Mouse (Mus musculus): ENCODE data around the gene Gm10644. TPM values are rescaled to one million over a fixed set of nuclear protein-coding genes. Genes with fewer than 3 reads are reported as not detected.
A peak's percentile ranks its signal among the peaks of the same experiment; 100 is the strongest.
"Not testable (repeated sequence)": the region's sequence is repeated elsewhere in the genome, so short reads cannot be mapped to it uniquely, and the experiment has no call there.

The Gm10644 gene
- total RNA-seq, 2 experiments from 2014 or later = 0.44 to 0.87 TPM

DNA sequence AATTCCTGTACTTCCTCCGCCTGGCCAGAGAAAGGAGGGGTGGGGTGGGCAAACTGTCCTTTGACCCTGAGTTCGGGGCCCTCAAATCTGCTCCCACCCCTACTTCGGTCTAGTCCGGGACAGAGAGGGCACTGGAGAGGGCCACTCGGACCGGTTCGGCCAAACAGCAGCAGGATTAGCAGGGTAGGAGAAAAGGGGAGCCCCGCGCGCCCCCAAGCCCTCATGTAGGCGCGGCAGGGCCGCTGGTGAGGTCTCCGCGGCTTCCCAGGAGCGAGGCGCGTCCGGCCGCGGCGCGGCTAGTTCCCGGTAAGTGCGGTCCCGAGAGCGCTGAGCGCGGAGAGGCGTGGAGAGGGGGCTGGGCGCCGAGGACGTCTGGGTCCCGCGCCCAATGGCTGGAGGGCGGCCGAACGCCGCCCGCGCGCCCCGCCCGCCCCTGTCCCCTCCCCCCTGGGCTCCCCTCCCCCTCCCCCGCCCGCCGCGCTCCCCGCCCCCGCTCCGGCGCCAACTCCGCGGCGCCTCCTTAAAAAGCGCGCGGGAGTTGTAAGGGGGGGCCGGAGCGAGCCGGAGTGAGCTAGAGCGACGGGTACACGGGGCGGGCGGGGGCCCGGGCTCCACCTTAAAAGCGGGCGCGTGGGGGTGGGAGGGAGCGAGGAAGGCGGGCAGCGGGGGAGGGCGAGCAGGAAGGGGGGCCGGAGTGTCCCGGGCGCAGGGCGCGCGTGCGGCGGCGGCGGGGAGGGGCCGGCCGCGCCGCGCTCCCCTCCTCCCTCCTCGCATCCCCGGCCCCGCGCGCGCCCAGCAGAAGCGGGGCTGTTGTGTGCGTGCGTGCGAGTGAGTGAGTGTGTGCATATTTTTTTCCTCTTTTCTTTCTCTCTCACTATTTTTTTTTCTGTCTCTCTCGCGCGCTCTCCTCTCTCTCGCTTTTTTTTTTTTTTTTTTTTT lies 41.8 kb upstream of the Gm10644 start:
- H3K4me3 ChIP-seq = peak overlapping the region; percentile 66
- DNase-seq (ENCODE audit: low spot score in 2 of 2) = peak; percentile 63 to 77
- H3K27ac ChIP-seq = peak overlapping the region; percentile 94
- no peak for TF ChIP-seq CTCF (conservative IDR thresholded peaks at IDR 0.05)

DNA sequence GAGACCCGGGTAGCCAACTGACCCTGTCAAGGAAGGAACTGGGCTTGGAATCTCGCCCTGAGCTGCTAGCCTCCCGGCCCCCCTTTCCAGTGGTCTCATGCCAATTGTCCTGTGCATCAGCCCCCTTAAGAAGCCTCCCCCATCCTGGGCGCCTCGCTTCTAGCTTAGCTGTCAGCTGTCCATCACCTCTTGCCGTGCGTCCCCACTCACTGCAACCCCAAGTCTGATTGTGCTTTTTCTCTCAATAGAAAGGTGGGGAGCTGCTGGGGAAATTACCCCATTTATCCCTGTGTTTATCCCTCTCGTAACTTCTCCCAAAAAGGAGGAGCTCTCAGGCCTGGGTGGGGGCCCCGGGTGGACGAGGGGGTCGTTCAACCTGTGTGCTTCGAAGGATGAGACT lies 41.0 kb upstream of the Gm10644 start:
- no peak for TF ChIP-seq CTCF (conservative IDR thresholded peaks at IDR 0.05)
- Histone ChIP-seq H3K4me3 (peak overlapping the region; percentile 66), H3K27ac (peak overlapping the region; percentile 93)
- no peak for DNase-seq (ENCODE audit: low spot score in 2 of 2)

DNA sequence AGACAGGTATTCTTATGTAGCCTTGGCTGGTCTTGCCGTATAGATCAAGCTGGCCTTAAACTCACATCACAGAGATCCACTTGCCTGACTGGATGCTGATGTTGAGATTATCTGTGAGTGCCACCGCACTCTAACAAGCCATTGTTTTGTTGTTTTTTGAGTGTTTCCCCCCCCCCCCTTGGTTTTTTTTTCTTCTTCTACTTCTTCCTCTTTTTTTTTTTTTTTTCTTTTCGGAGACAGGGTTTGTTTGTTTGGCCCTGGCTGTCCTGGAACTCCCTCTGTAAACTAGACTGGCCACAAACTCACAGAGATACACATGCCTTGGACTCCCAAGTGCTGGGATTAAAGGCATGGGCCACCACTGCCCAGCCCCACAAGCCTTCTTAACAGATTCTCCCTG lies 39.0 kb upstream of the Gm10644 start:
- no peak for DNase-seq (ENCODE audit: low spot score in 2 of 2)
- Histone ChIP-seq H3K27ac (no peak overlapping the region), H3K4me3 (no peak overlapping the region)

GRCm38 (mm10) chr8:83992488-83992887 lies 37.5 kb upstream of the Gm10644 start:
- no peak overlapping the region for H3K4me3 ChIP-seq

More for the DNA sequence above, 39.0 kb upstream of the Gm10644 start:
- no peak for TF ChIP-seq CTCF (conservative IDR thresholded peaks at IDR 0.05)

DNA sequence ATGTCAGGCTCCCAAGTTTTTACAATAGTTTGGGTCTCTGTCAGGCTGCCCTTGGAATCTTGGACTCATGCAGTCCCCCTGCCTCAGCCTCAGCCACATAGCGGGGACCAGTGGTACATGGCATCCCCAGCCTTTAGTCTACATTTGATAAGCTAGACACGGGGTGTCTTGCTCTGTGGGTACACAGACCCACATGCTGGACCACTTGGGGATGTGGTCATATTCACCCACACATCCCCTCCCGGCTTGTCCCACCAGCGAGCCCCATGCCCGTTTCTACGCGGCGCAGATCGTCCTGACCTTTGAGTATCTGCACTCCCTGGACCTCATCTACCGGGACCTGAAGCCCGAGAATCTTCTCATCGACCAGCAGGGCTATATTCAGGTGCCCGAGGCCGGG lies 35.2 kb upstream of the Gm10644 start:
- TF ChIP-seq CTCF (conservative IDR thresholded peaks at IDR 0.05) = no peak
- DNase-seq (ENCODE audit: low spot score in 2 of 2) = no peak
- no peak overlapping the region for H3K4me3 ChIP-seq
- no peak overlapping the region for H3K27ac ChIP-seq

More at GRCm38 (mm10) chr8:83992488-83992887, 37.5 kb upstream of the Gm10644 start:
- TF ChIP-seq CTCF (conservative IDR thresholded peaks at IDR 0.05) = no peak
- DNase-seq (ENCODE audit: low spot score in 2 of 2) = no peak
- H3K27ac ChIP-seq = no peak overlapping the region

DNA sequence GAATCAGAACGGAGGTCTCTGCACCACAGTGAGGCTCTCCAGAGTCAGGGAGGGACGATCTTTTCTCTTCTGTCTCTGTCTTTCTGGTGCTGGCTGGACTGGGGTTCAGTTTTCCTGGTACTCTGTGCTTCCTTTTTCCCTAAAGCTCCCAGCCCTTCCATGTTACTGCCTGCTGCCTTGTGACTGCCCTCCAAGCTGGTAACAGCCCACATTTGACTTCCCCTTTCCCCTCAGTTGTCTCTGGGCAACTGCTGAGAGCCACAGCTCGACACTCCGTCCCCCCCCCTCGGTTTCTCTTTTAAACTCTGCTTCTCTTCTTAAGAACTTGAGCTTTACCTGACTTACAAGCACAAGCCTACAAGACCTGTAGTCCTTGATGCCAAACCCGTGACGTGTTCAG lies 34.2 kb upstream of the Gm10644 start:
- no peak overlapping the region for H3K4me3 ChIP-seq
- TF ChIP-seq CTCF (conservative IDR thresholded peaks at IDR 0.05) = no peak
- DNase-seq (ENCODE audit: low spot score in 2 of 2) = no peak
- H3K27ac ChIP-seq = no peak overlapping the region

GRCm38 (mm10) chr8:83983222-83983621 lies 28.2 kb upstream of the Gm10644 start:
- not testable (repeated sequence) for H3K27ac ChIP-seq; DNase-seq (ENCODE audit: low spot score in 2 of 2); H3K4me3 ChIP-seq
- TF ChIP-seq CTCF (conservative IDR thresholded peaks at IDR 0.05) = peak; percentile 63

DNA sequence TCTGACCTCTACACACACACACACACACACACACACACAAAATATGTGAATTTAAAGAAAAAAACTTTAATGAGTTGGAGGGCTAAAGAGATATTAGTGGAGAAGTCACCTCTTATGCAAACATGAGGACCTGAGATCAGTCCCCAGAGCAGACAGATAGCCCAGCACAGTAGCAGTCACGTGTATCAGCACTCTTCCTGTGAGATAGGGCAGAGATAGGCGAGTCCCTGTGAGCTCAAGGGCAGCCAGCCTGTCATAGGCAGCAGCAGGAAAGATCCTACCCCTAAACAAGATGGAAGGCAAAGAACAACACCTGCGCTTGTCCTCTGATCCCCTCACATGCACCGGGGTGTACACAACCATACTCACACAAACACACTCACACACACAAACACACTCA lies 27.4 kb upstream of the Gm10644 start:
- no peak overlapping the region for H3K4me3 ChIP-seq
- DNase-seq (ENCODE audit: low spot score in 2 of 2) = no peak
- no peak for TF ChIP-seq CTCF (conservative IDR thresholded peaks at IDR 0.05)
- no peak overlapping the region for H3K27ac ChIP-seq

DNA sequence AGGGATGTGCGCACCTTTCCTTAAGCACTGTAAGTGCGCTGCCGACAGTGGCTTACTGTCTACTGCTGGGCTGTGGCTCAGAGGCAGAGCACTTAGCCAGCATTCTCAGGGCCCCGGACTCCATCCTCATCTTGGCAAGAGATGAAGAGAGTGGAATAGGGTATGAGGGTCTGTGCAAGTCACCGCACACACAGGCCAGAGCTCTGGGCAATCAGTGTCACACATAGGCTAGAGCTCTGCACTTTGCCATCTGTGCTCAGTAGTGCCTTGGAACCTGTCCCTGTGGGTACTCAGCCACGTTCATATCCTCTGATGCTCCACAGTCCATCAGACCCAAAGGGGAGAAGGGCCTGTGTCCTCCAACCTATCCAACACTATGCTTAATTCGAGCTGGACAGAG lies 26.5 kb upstream of the Gm10644 start:
- no peak for TF ChIP-seq CTCF (conservative IDR thresholded peaks at IDR 0.05)
- no peak overlapping the region for H3K4me3 ChIP-seq
- no peak for DNase-seq (ENCODE audit: low spot score in 2 of 2)
- no peak overlapping the region for H3K27ac ChIP-seq

GRCm38 (mm10) chr8:83980845-83981244 lies 25.8 kb upstream of the Gm10644 start:
- H3K27ac ChIP-seq = 0 out of 2 replicates have a peak overlapping the region, but pooled peaks have one; percentile 32
- H3K4me3 ChIP-seq = no peak overlapping the region
- DNase-seq (ENCODE audit: low spot score in 2 of 2) = no peak
- TF ChIP-seq CTCF (conservative IDR thresholded peaks at IDR 0.05) = peak; percentile 47

- H3K4me3 ChIP-seq = no peak overlapping the region
- TF ChIP-seq CTCF (conservative IDR thresholded peaks at IDR 0.05) = no peak
- peak overlapping the region; percentile 32; the same call in 1 of the 2 replicates for H3K27ac ChIP-seq
- no peak for DNase-seq (ENCODE audit: low spot score in 2 of 2)
Observed at GRCm38 (mm10) chr8:83980250-83980649, 25.2 kb upstream of the Gm10644 start.

GRCm38 (mm10) chr8:83978200-83978599 lies 23.2 kb upstream of the Gm10644 start:
- Histone ChIP-seq H3K4me3 (peak overlapping the region; percentile 26; the same call in 1 of the 2 replicates), H3K27ac (peak overlapping the region; percentile 77)
- DNase-seq (ENCODE audit: low spot score in 2 of 2) = no peak
- no peak for TF ChIP-seq CTCF (conservative IDR thresholded peaks at IDR 0.05)

- Histone ChIP-seq H3K27ac (peak overlapping the region; percentile 77), H3K4me3 (peak overlapping the region; percentile 26)
- no peak for TF ChIP-seq CTCF (conservative IDR thresholded peaks at IDR 0.05)
- no peak for DNase-seq (ENCODE audit: low spot score in 2 of 2)
Observed at GRCm38 (mm10) chr8:83977646-83978045, 22.6 kb upstream of the Gm10644 start.
